Mouse (Mus musculus) myocyte (in vitro differentiated cells): ENCODE measurements around the gene Ang.

Experiments
- E2F4 ChIP-seq: IDR thresholded peaks from one replicate; pipeline ENCODE4 v1.6.1; 2011; ENCODE audit warnings: mild to moderate bottlenecking, control low read depth, moderate library complexity; ENCODE audit not compliant: insufficient read depth
- MAX ChIP-seq: IDR thresholded peaks from one replicate; pipeline ENCODE4 v1.6.1; 2011; ENCODE audit warnings: low read depth, mild to moderate bottlenecking, control low read depth
- MYOD1 ChIP-seq, 3 experiments: IDR thresholded peaks; one replicate each; pipeline ENCODE4 v1.6.1; 2011; ENCODE audit warnings: control low read depth in 2 of 3, low read depth in 2 of 3, mild to moderate bottlenecking in 2 of 3, moderate library complexity in 1 of 3; ENCODE audit not compliant: insufficient read length in 2 of 3, control insufficient read depth in 1 of 3
- MYOG ChIP-seq, 3 experiments: IDR thresholded peaks; one replicate each; pipeline ENCODE4 v1.6.1; 2011; ENCODE audit warnings: control low read depth in 2 of 3, low read depth in 2 of 3, mild to moderate bottlenecking in 2 of 3; ENCODE audit not compliant: insufficient read length in 2 of 3, control insufficient read depth in 1 of 3, insufficient read depth in 1 of 3
- POLR2A ChIP-seq: IDR thresholded peaks from one replicate; pipeline ENCODE4 v1.6.1; 2011; ENCODE audit warnings: low read depth, mild to moderate bottlenecking, control low read depth, moderate library complexity; ENCODE audit not compliant: insufficient read length
- POLR2AphosphoS2 ChIP-seq: IDR thresholded peaks from one replicate; pipeline ENCODE4 v1.6.1; 2011; ENCODE audit warnings: low read depth, control low read depth; ENCODE audit not compliant: insufficient read length
- REST ChIP-seq: IDR thresholded peaks from one replicate; pipeline ENCODE4 v1.6.1; 2011; ENCODE audit warnings: mild to moderate bottlenecking, control low read depth, moderate library complexity; ENCODE audit not compliant: insufficient read depth, insufficient read length
- TCF12 ChIP-seq: IDR thresholded peaks from one replicate; pipeline ENCODE4 v1.6.1; 2011; ENCODE audit warnings: mild to moderate bottlenecking, control low read depth; ENCODE audit not compliant: poor library complexity, insufficient read depth, severe bottlenecking
- TCF3 ChIP-seq: IDR thresholded peaks from one replicate; pipeline ENCODE4 v1.6.1; 2011; ENCODE audit warnings: low read depth, control low read depth; ENCODE audit not compliant: insufficient read length
- USF1 ChIP-seq: IDR thresholded peaks from one replicate; pipeline ENCODE4 v1.6.1; 2011; ENCODE audit warnings: low read depth, mild to moderate bottlenecking, control low read depth, moderate library complexity

DNA sequence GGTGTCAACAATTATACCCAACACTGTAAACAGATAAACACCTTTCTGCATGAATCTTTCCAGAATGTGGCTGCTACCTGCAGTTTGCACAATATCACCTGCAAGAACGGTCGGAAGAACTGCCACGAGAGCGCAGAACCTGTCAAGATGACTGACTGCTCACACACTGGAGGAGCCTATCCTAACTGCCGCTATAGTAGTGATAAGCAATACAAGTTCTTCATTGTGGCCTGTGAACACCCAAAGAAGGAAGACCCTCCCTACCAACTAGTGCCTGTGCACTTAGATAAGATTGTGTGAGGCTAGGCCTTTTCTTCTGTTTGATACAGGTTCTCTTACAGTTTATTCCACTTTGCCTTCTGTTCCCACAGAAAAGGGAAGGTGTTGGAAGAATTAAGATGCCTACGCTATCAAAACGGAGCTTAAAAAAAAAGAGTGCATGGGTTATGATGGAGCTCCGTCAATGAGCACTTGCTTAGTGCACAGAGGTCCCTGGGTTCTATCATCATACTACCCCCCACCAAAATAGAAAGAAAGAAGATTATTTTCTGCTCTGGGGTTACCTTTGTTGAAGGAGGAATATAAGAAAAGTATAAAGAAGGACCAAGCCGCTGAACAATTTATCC, 39.5 kb downstream of the Ang start:
- TF ChIP-seq POLR2A (no peak), POLR2AphosphoS2 (no peak), TCF12 (no peak), TCF3 (no peak), MAX (no peak), USF1 (no peak), MYOG (IDR thresholded peaks at IDR 0.05; ENCODE audit: control insufficient read depth in 1 of 3, insufficient read depth in 1 of 3, insufficient read length in 2 of 3, low read depth in 2 of 3) (no peak), REST (no peak), E2F4 (no peak), MYOD1 (IDR thresholded peaks at IDR 0.05; ENCODE audit: control insufficient read depth in 1 of 3, insufficient read length in 2 of 3, low read depth in 2 of 3) (no peak)
